Mouse (Mus musculus) frontal cortex, adult (tissue): ENCODE results near the gene Obox1.
"Not testable (repeated sequence)": the region's sequence is repeated elsewhere in the genome, so short reads cannot be mapped to it uniquely, and the experiment has no call there.

ENCODE experiments used
- ATAC-seq: cut with Nextera tagmentation; 2 replicates; pipeline ENCODE4 v1.9.2; 2017; ENCODE audit warnings: mild to moderate bottlenecking, moderate library complexity, mixed read lengths; ENCODE audit not compliant: low TSS enrichment

The Obox1 gene

GRCm38 (mm10) chr7:15388421-15388998, at the start of gene Obox1, which contains the start of gene Obox2:
Gene Obox1 (plus strand): TSS chr7:15388948.
Gene Obox2 (plus strand): TSS chr7:15388721.
- ATAC-seq: not testable (repeated sequence)

- not testable (repeated sequence) for ATAC-seq
These were observed 10.6 kb downstream of the Obox1 start for GRCm38 (mm10) chr7:15399147-15399874.

GRCm38 (mm10) chr7:15406816-15407215, 18.1 kb downstream of the Obox1 start:
- not testable (repeated sequence) for ATAC-seq

- ATAC-seq: not testable (repeated sequence)
These were observed 29.3 kb downstream of the Obox1 start for GRCm38 (mm10) chr7:15418046-15418445.

GRCm38 (mm10) chr7:15425537-15425936, 36.8 kb downstream of the Obox1 start:
- not testable (repeated sequence) for ATAC-seq

GRCm38 (mm10) chr7:15509411-15509810, 120.7 kb downstream of the Obox1 start:
- not testable (repeated sequence) for ATAC-seq
